Mouse (Mus musculus) neural tube, embryonic 14.5 days (tissue): ENCODE results near the gene Pax8. TPM values are rescaled to one million over a fixed set of nuclear protein-coding genes. Genes with fewer than 3 reads are reported as not detected.

Experiments used
- ATAC-seq: fragments of 200-750 bp; cut with Nextera tagmentation; 2 replicates; pipeline ENCODE4 v1.8.0; 2017; ENCODE audit warnings: low read depth, mild to moderate bottlenecking, moderate TSS enrichment, moderate library complexity
- H3K27ac ChIP-seq: fragments of 300-500 bp; sonication (generic); 2 replicates; pipeline ENCODE4 v1.5.1; 2014; ENCODE audit warnings: low read depth, mild to moderate bottlenecking, control low read depth, low read length, moderate library complexity, mixed read lengths
- H3K27me3 ChIP-seq: fragments of 300-500 bp; sonication (generic); 2 replicates; pipeline ENCODE4 v1.6.1; 2014; ENCODE audit warnings: low read length; ENCODE audit not compliant: control insufficient read depth, insufficient read depth
- H3K36me3 ChIP-seq: fragments of 300-500 bp; sonication (generic); 2 replicates; pipeline ENCODE4 v1.6.1; 2014; ENCODE audit warnings: low read length, mixed read lengths; ENCODE audit not compliant: control insufficient read depth, insufficient read depth
- H3K4me1 ChIP-seq: fragments of 300-500 bp; sonication (generic); 2 replicates; pipeline ENCODE4 v1.6.1; 2014; ENCODE audit warnings: low read length; ENCODE audit not compliant: control insufficient read depth, insufficient read depth
- H3K4me2 ChIP-seq: fragments of 300-500 bp; sonication (generic); 2 replicates; pipeline ENCODE4 v1.6.1; 2014; ENCODE audit warnings: mild to moderate bottlenecking, low read depth, low read length, control low read depth
- H3K4me3 ChIP-seq: fragments of 300-500 bp; sonication (generic); 2 replicates; pipeline ENCODE4 v1.5.1; 2014; ENCODE audit warnings: low read depth, low read length, control low read depth, mixed read lengths
- H3K9ac ChIP-seq: fragments of 300-500 bp; sonication (generic); replicated peaks from 2 replicates; pipeline ENCODE4 v1.6.1; 2014; ENCODE audit warnings: low read depth, mild to moderate bottlenecking, control low read depth, low read length, mixed read lengths
- H3K9me3 ChIP-seq: fragments of 300-500 bp; sonication (generic); 2 replicates; pipeline ENCODE4 v1.6.1; 2016; ENCODE audit warnings: low read length; ENCODE audit not compliant: control insufficient read depth
- WGBS: fragments of 180-500 bp; shearing (Covaris S2); extraction: QIAGEN DNeasy Blood & Tissue Kit; methylation state at CpG from one replicate; pipeline ENCODE4 v1.1.7; 2014; 5-methylcytosine and 5-hydroxymethylcytosine counted together
- polyA plus RNA-seq: library from polyadenylated mRNA; unstranded; fragments of >200 nt; fragmentation: Nextera tagmentation; extraction: Ambion mirVana; gene quantifications from 2 replicates; pipeline ENCODE4 v1.2.1, GENCODE M21; 2014

Pax8 gene
- polyA plus RNA-seq, 1 experiment from 2014 or later: 64.1 TPM

DNA sequence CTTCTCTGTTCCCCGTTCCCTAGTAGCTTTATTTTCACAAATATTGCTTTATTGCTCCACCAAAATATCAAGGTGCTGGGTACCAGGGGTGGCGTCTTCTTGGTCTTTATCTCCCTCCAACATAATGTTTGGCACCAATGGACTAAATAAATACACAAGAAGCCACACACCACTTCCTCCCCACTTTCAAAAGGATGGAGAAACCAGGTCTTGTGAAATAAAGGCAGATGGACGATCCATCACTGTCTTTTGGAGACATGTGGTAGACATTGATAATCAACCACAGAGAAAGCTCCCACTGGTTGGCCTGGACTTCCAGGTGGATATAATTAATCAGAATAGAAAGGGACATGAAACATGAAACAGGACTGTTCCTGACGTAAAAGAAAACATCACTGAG, 45.6 kb downstream of the Pax8 start:
- no peak for ATAC-seq
- Histone ChIP-seq H3K9ac (no peak overlapping the region), H3K36me3 (no peaks in the 10 kb centered on the region), H3K4me3 (no peak overlapping the region), H3K27ac (no peak overlapping the region), H3K4me2 (no peak overlapping the region), H3K9me3 (no peaks in the 10 kb centered on the region), H3K4me1 (no peaks in the 10 kb centered on the region), H3K27me3 (no peaks in the 10 kb centered on the region)
- 87% methylated on average over 4 of the region's 4 CpGs for WGBS

GRCm38 (mm10) chr2:24427866-24428675, 47.3 kb downstream of the Pax8 start:
- Histone ChIP-seq H3K9me3 (no peaks in the 10 kb centered on the region), H3K4me2 (no peak overlapping the region), H3K4me1 (no peaks in the 10 kb centered on the region), H3K27me3 (no peaks in the 10 kb centered on the region), H3K9ac (no peak overlapping the region), H3K36me3 (no peaks in the 10 kb centered on the region), H3K4me3 (no peak overlapping the region), H3K27ac (peak overlapping the region; percentile 55)
- WGBS: 22% methylated on average over 12 of the region's 12 CpGs
- ATAC-seq: peak; percentile 95

DNA sequence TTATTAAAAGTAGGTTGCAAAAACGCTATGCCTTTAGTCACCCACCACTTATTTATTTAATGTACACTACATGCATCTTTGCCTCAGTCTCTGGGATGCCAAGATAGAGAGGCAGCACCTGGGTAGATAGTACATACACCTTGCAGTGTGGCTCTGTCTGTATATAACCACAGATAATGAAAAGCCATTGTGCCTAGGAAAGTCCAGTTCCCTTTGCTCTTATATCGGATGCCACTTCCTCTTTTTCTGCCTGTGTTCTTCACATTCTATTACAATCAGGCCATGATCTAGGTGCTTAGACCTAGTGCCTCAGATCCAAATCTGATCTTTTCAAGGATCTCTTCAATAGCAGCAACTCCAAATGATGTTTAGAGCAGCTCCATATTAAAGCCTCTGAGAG, 49.8 kb downstream of the Pax8 start:
- Histone ChIP-seq H3K9ac (no peak overlapping the region), H3K4me1 (no peaks in the 10 kb centered on the region), H3K9me3 (no peaks in the 10 kb centered on the region), H3K27me3 (no peaks in the 10 kb centered on the region), H3K36me3 (no peaks in the 10 kb centered on the region), H3K27ac (no peak overlapping the region), H3K4me3 (no peak overlapping the region), H3K4me2 (no peak overlapping the region)
- WGBS: 79% methylated on average over 2 of the region's 2 CpGs
- no peak for ATAC-seq

DNA sequence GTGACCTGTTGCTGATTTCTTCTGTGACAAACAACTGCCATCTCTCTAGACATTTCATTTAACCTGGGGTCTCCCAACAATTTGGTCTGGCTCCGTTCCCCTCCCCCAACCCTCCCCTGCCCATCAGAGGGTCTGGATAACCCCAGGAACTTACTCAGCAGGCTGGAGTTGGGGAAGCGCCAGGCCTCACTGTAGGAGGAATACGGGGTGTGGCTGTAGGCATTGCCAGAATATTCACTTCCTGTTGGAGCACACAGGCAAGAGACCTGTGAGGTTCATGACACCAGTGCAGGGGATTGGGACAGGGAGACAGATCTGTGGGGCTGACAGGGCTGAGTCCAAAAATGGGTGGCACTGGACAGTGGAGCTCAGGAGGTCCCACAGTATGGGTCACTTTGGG, 52.6 kb downstream of the Pax8 start:
- H3K4me3 ChIP-seq: no peak overlapping the region
- no peak overlapping the region for H3K9ac ChIP-seq
- H3K9me3 ChIP-seq: no peaks in the 10 kb centered on the region
- ATAC-seq: no peak
- no peaks in the 10 kb centered on the region for H3K4me1 ChIP-seq
- no peak overlapping the region for H3K27ac ChIP-seq
- H3K36me3 ChIP-seq: no peaks in the 10 kb centered on the region; the same call in 1 of the 2 replicates
- no peaks in the 10 kb centered on the region for H3K27me3 ChIP-seq
- H3K4me2 ChIP-seq: no peak overlapping the region
- 80% methylated on average over 3 of the region's 3 CpGs for WGBS

GRCm38 (mm10) chr2:24421211-24421863, 54.1 kb downstream of the Pax8 start:
- H3K36me3 ChIP-seq: no peaks in the 10 kb centered on the region; the same call in 1 of the 2 replicates
- no peak for ATAC-seq
- no peak overlapping the region for H3K9ac ChIP-seq
- H3K9me3 ChIP-seq: no peaks in the 10 kb centered on the region
- no peak overlapping the region for H3K4me2 ChIP-seq
- H3K4me1 ChIP-seq: peaks cover 14% of the 10 kb centered on the region; the same call in 1 of the 2 replicates
- no peak overlapping the region for H3K27ac ChIP-seq
- no peak overlapping the region for H3K4me3 ChIP-seq
- H3K27me3 ChIP-seq: no peaks in the 10 kb centered on the region
- WGBS: 90% methylated on average over 6 of the region's 6 CpGs

DNA sequence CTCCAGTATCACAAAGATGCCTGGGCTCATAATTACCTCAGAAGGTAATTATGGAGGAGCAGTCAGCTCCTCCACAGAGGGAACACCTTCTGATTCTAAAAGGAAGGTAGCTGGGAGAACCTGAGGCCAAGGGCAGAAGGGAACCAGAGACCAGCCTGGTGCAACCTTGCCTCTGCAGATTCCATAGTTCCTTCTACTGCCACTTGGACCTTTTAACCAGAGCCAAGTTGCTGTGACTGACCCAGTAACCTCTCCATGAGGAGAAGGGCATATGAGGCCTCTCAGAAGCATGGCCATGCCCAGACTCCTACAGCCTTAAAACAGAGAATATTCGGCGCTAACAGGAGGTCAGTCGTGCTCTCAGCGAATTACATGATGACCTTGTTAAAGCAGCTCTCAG, 57.8 kb downstream of the Pax8 start:
- no peak overlapping the region for H3K9ac ChIP-seq
- no peaks in the 10 kb centered on the region for H3K9me3 ChIP-seq
- peak overlapping the region; percentile 82 for H3K27ac ChIP-seq
- no peak overlapping the region for H3K4me2 ChIP-seq
- no peaks in the 10 kb centered on the region for H3K27me3 ChIP-seq
- no peak for ATAC-seq
- H3K4me1 ChIP-seq: peaks cover 23% of the 10 kb centered on the region; the same call in 1 of the 2 replicates
- H3K4me3 ChIP-seq: no peak overlapping the region
- whole genome bisulfite sequencing: 93% methylated on average over 4 of the region's 4 CpGs
- no peaks in the 10 kb centered on the region; the same call in 1 of the 2 replicates for H3K36me3 ChIP-seq

DNA sequence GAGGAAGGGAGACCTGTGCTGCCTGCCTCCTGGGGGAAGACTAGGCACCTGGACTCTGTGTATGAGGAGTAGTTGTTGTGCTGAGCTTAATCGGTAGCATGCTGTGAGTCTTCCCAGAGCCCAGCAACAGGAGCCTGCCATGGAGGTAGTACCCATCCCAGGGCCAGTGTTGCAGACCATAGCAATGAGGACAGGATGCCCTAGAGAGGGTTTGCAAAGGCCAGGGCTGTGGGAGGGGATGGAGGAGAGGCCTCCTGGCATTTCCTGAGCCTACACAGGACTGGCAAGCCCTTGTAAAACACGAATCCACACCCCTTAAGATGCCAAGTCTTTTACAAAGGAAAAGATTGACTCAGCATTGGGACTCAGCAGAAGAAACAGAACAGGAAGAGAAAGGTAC, 58.3 kb downstream of the Pax8 start:
- Histone ChIP-seq H3K27ac (peak overlapping the region; percentile 82), H3K36me3 (no peaks in the 10 kb centered on the region; the same call in 1 of the 2 replicates), H3K4me2 (no peak overlapping the region), H3K4me3 (no peak overlapping the region), H3K27me3 (no peaks in the 10 kb centered on the region), H3K9me3 (no peaks in the 10 kb centered on the region), H3K9ac (no peak overlapping the region), H3K4me1 (peaks cover 23% of the 10 kb centered on the region; the same call in 1 of the 2 replicates)
- 17% methylated on average over 2 of the region's 2 CpGs for WGBS
- peak; percentile 36 for ATAC-seq

- H3K27ac ChIP-seq: peak overlapping the region; percentile 82
- H3K9ac ChIP-seq: no peak overlapping the region
- no peaks in the 10 kb centered on the region; the same call in 1 of the 2 replicates for H3K36me3 ChIP-seq
- peaks cover 23% of the 10 kb centered on the region; the same call in 1 of the 2 replicates for H3K4me1 ChIP-seq
- 0% methylated on average over 9 of the region's 9 CpGs for WGBS
- ATAC-seq: peak; percentile 85
- no peaks in the 10 kb centered on the region for H3K27me3 ChIP-seq
- H3K4me2 ChIP-seq: no peak overlapping the region
- no peak overlapping the region for H3K4me3 ChIP-seq
- no peaks in the 10 kb centered on the region for H3K9me3 ChIP-seq
Observed at GRCm38 (mm10) chr2:24416668-24417067, 58.7 kb downstream of the Pax8 start.

DNA sequence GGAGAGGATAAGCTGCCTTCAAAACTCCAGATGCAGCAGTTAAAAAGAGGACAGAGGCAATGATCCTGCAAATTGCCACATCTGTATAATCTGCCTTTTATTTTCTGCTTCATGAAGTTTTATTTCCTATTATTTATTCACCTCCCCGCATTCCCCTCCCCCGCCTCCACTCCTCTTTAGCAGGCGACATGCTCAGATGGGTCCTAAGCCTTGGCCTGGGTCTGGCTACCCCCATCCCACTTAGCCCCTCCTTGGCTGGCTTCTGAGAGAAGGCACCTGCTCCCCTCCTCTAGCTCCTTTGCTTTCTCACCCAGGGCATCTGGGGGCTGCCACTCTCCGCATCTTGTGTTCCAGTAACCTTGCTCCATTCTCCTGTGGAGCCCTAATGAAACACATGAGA, 61.7 kb downstream of the Pax8 start:
- H3K27ac ChIP-seq: peak overlapping the region; percentile 70
- peaks cover 23% of the 10 kb centered on the region; the same call in 1 of the 2 replicates for H3K4me1 ChIP-seq
- no peaks in the 10 kb centered on the region for H3K27me3 ChIP-seq
- no peak overlapping the region for H3K4me3 ChIP-seq
- 42% methylated on average over 4 of the region's 4 CpGs for WGBS
- no peak overlapping the region for H3K9ac ChIP-seq
- ATAC-seq: peak; percentile 66
- H3K9me3 ChIP-seq: no peaks in the 10 kb centered on the region
- H3K4me2 ChIP-seq: no peak overlapping the region
- H3K36me3 ChIP-seq: no peaks in the 10 kb centered on the region
